Mouse (Mus musculus): ENCODE results near the gene Nlgn1.

Gene Nlgn1

GRCm38 (mm10) chr3:25914365-25915065 lies 417.7 kb downstream of the Nlgn1 start:
- in situ Hi-C loops (cut with MboI; ENCODE audit: low pct_unique_long_range_greater_than_20kb in 1 of 2, low sequenced_read_pairs in 2 of 2, unreplicated experiment in 1 of 2) = no loop called here

- in situ Hi-C loops (cut with MboI; ENCODE audit: low pct_unique_long_range_greater_than_20kb in 1 of 2, low sequenced_read_pairs in 2 of 2, unreplicated experiment in 1 of 2) = no loop called here
Measured at GRCm38 (mm10) chr3:25903140-25903809, 429.0 kb downstream of the Nlgn1 start.

GRCm38 (mm10) chr3:25897456-25897855 lies 434.8 kb downstream of the Nlgn1 start:
- in situ Hi-C loops (cut with MboI; ENCODE audit: low pct_unique_long_range_greater_than_20kb in 1 of 2, low sequenced_read_pairs in 2 of 2, unreplicated experiment in 1 of 2) = no loop called here

- in situ Hi-C loops (cut with MboI; ENCODE audit: low pct_unique_long_range_greater_than_20kb in 1 of 2, low sequenced_read_pairs in 2 of 2, unreplicated experiment in 1 of 2) = no loop called here
Measured at GRCm38 (mm10) chr3:25884797-25885196, 447.5 kb downstream of the Nlgn1 start.

- in situ Hi-C loops (cut with MboI; ENCODE audit: low pct_unique_long_range_greater_than_20kb in 1 of 2, low sequenced_read_pairs in 2 of 2, unreplicated experiment in 1 of 2) = no loop called here
Measured at GRCm38 (mm10) chr3:25869161-25869560, 463.1 kb downstream of the Nlgn1 start.

GRCm38 (mm10) chr3:25858384-25858783 lies 473.9 kb downstream of the Nlgn1 start:
- in situ Hi-C loops (cut with MboI; ENCODE audit: low pct_unique_long_range_greater_than_20kb in 1 of 2, low sequenced_read_pairs in 2 of 2, unreplicated experiment in 1 of 2) = no loop called here

- in situ Hi-C loops (cut with MboI; ENCODE audit: low pct_unique_long_range_greater_than_20kb in 1 of 2, low sequenced_read_pairs in 2 of 2, unreplicated experiment in 1 of 2) = no loop called here
Measured at GRCm38 (mm10) chr3:25844686-25845462, 487.4 kb downstream of the Nlgn1 start.

- in situ Hi-C loops (cut with MboI; ENCODE audit: low pct_unique_long_range_greater_than_20kb in 1 of 2, low sequenced_read_pairs in 2 of 2, unreplicated experiment in 1 of 2) = no loop called here
Measured at GRCm38 (mm10) chr3:25830237-25830636, 502.0 kb downstream of the Nlgn1 start.

GRCm38 (mm10) chr3:25813368-25813767 lies 518.9 kb downstream of the Nlgn1 start:
- in situ Hi-C loops (cut with MboI; ENCODE audit: low pct_unique_long_range_greater_than_20kb in 1 of 2, low sequenced_read_pairs in 2 of 2, unreplicated experiment in 1 of 2) = no loop called here

GRCm38 (mm10) chr3:25807559-25807958 lies 524.7 kb downstream of the Nlgn1 start:
- in situ Hi-C loops (cut with MboI; ENCODE audit: low pct_unique_long_range_greater_than_20kb in 1 of 2, low sequenced_read_pairs in 2 of 2, unreplicated experiment in 1 of 2) = no loop called here

GRCm38 (mm10) chr3:25781651-25782050 lies 550.6 kb downstream of the Nlgn1 start:
- in situ Hi-C loops (cut with MboI; ENCODE audit: low pct_unique_long_range_greater_than_20kb in 1 of 2, low sequenced_read_pairs in 2 of 2, unreplicated experiment in 1 of 2) = no loop called here

- in situ Hi-C loops (cut with MboI; ENCODE audit: low pct_unique_long_range_greater_than_20kb in 1 of 2, low sequenced_read_pairs in 2 of 2, unreplicated experiment in 1 of 2) = no loop called here
Measured at GRCm38 (mm10) chr3:25775437-25775836, 556.8 kb downstream of the Nlgn1 start.

GRCm38 (mm10) chr3:25773908-25774307 lies 558.4 kb downstream of the Nlgn1 start:
- in situ Hi-C loops (cut with MboI; ENCODE audit: low pct_unique_long_range_greater_than_20kb in 1 of 2, low sequenced_read_pairs in 2 of 2, unreplicated experiment in 1 of 2) = no loop called here

- in situ Hi-C loops (cut with MboI; ENCODE audit: low pct_unique_long_range_greater_than_20kb in 1 of 2, low sequenced_read_pairs in 2 of 2, unreplicated experiment in 1 of 2) = no loop called here
Measured at GRCm38 (mm10) chr3:25773467-25773866, 558.8 kb downstream of the Nlgn1 start.

GRCm38 (mm10) chr3:25763689-25764088 lies 568.6 kb downstream of the Nlgn1 start:
- in situ Hi-C loops (cut with MboI; ENCODE audit: low pct_unique_long_range_greater_than_20kb in 1 of 2, low sequenced_read_pairs in 2 of 2, unreplicated experiment in 1 of 2) = no loop called here

- in situ Hi-C loops (cut with MboI; ENCODE audit: low pct_unique_long_range_greater_than_20kb in 1 of 2, low sequenced_read_pairs in 2 of 2, unreplicated experiment in 1 of 2) = no loop called here
Measured at GRCm38 (mm10) chr3:25757813-25758212, 574.4 kb downstream of the Nlgn1 start.

- in situ Hi-C loops (cut with MboI; ENCODE audit: low pct_unique_long_range_greater_than_20kb in 1 of 2, low sequenced_read_pairs in 2 of 2, unreplicated experiment in 1 of 2) = no loop called here
Measured at GRCm38 (mm10) chr3:25724111-25724510, 608.1 kb downstream of the Nlgn1 start.

- in situ Hi-C loops (cut with MboI; ENCODE audit: low pct_unique_long_range_greater_than_20kb in 1 of 2, low sequenced_read_pairs in 2 of 2, unreplicated experiment in 1 of 2) = no loop called here
Measured at GRCm38 (mm10) chr3:25721464-25721863, 610.8 kb downstream of the Nlgn1 start.

- in situ Hi-C loops (cut with MboI; ENCODE audit: low pct_unique_long_range_greater_than_20kb in 1 of 2, low sequenced_read_pairs in 2 of 2, unreplicated experiment in 1 of 2) = no loop called here
Measured at GRCm38 (mm10) chr3:25707380-25707779, 624.9 kb downstream of the Nlgn1 start.

All from mouse embryonic stem cell (cell line).